Mouse (Mus musculus): ENCODE results near the gene Dio3.

Gene Dio3

DNA sequence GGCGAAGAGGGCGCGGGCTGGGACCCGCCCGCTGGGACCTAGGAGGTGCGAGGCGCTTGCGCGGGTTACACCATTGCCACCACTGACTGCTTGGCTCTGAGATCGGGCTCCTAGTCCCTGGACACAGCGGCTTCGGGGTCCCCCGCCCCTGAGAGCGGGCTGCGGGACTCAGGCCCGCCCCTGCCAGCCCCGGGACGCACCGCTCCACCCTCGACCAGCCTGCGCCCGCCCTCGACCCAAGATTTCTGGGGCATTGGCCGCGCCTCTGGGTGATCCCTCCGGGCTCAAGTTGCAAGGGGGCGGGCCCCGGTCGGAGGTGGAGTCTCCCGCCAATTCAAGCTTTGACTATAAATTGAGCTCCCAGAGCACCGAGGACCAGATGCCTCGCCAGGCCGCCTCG, at the start of gene Dio3:
TSS of gene Dio3 (plus strand) at position 216 of the 400 bp plus-strand sequence.
- in situ Hi-C loops (cut with MboI, MseI) = no loop called here

DNA sequence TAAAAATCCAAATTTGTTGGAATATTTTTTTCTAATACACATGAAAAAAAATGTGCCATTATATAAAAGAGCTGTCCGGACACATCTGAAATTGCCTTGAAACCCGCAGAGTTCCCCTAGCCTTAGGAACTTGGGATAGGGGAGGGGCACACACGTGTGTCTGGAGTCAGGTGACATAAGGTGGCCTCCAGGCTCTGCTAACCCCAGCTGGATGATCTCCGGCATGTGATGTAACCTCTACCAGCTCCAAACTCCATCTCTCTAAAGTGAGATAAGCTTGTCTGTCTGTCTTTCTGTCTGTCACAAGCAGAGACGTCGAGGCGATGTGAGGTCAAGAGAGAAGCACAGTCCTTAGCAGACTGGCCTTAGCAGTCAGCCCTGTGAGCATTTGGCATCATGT, 48.6 kb upstream of the Dio3 start:
- in situ Hi-C loops (cut with MboI, MseI) = no loop called here

DNA sequence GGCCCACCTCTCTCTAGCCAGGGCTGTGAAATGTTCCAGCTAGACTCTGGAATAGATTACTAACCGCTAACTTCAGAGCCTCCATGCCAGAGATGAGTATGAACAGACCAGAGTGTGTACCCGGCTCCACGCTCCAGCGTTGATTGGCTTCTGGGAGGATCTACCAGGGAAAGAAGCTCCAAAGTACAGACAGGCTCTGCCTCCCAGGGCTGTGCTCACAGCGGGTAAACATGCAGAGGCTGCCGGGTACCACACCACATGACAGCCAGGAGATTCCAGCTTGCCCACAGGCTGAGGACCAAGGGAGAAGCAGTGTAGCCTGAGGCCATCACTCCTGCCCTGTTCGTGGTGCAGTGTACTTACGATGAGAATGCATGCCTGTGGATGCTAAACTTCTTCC, 48.1 kb upstream of the Dio3 start:
- in situ Hi-C loops (cut with MboI, MseI) = no loop called here

DNA sequence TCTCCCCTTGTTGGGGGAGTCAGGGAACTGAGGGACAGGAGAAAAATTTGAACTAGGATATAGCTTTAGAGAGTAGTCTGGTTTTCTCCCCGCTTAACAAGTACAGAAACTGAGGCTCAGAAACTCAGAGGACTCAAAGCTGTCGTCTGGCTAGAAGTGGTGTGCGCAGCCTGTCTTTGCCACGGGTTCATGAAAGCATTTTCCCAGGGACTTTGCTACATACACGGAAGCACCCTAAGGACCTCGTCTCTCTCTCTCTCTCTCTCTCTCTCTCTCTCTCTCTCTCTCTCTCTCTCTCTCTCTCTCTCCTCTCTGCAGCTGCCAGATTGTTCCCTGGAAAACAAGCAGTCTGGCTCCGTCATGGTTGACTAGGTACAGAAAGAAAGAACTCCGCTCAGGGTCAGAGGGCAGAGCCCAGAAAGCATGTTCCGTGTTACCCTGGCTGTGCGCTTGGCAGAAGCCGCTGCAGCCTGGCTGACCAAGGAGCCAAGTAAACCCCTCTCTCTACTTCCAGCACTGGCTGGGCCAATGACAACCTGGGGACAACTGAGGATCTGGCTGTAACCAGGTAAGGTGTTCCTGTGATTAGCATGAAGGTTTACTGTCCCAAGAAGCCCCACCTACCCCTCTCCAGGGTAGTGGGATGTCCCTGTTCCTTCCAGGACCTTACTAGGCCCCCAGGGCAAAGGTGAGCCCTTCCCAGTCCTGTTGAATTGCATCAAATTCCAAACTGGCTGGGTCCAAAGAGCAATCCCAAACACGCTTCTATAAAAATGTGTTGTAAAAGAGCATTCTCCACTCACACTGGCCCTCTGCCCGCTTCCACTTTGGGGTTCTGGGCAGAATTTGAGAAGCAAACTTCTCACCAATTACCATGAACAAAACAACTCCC, 46.9 kb upstream of the Dio3 start:
- in situ Hi-C loops (cut with MboI, MseI) = no loop called here

DNA sequence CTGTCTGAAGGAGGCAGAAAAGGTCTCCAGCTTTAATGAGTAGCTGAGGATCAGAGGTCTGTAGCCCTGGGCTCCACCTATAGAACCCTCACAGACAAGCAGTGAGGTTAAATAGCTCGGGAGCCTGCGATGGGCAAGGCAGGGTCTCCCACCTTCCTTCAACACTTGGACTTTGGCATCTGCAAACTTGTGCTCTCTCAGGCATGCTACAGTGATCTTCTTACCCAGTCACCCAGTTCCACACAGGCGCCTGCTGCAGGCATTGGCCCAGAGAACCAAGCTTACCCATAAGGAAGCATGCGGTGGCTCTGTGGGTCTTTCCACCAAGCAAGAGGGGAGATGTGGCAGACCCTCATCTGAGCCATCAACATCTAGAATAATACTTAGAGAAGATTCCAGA, 43.0 kb upstream of the Dio3 start:
- in situ Hi-C loops (cut with MboI, MseI) = no loop called here

DNA sequence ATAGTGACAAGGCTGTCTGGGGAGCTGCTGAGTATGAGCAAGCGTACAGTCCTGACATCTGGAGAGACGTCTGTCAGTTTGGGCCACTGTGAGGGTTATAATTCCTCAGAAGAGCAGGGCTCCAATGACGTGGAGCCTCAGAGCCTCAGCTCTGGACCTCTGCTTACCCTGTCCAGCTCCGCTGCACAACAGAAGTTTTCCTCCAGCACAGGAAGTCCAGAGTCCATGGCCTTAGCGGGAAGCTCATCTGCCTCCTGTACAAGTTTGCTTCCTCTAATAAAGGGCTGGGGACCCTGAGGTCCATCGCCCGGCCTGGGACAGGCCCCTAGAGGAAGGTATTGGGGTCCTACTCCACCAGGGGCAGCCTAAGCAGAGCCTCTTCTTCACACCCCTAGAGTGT, 41.8 kb upstream of the Dio3 start:
- in situ Hi-C loops (cut with MboI, MseI) = no loop called here

DNA sequence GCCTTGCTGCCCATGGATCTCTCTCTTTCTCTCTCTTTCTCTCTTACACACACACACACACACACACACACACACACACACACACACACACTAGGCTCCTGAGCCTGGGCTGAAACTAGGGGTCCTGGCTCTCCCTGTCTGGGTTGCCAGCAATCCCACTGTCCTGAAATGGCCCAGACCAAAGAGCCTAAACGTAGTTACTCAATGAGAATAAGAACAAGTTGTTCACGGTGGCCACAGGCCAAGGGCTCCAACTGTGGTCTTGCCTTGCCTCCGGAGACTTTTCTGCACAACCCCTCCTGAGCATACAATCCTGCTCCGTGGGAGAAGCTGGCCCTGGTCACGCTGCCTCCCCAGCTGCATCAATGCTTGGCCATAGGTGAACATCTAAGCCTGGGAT, 39.5 kb upstream of the Dio3 start:
- in situ Hi-C loops (cut with MboI, MseI) = no loop called here

DNA sequence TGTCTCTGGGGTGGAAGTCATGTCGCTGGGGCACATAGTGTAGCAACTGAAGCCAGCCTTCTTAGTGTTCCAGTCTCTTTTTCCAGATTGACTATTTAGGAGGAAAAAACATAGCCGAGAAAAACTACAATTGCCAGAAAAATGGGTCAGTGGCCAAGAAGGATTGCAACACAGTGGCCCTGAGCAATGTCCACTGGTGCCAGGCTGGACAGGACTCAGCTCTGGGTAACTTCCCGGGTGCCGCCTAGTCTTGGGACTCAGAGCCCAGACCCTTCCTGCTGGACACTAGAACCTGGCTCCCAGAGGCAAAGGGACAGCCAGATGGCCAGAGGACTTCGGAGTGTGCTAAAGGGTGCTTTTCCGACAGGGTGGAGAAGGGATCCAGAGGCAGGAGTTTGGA, 34.3 kb upstream of the Dio3 start:
- in situ Hi-C loops (cut with MboI, MseI) = loop anchor here in 1 of 2 experiments (10.0 kb wide), 1 partner anchor 1240 kb away; the partner anchor contains the start of gene Gm266

DNA sequence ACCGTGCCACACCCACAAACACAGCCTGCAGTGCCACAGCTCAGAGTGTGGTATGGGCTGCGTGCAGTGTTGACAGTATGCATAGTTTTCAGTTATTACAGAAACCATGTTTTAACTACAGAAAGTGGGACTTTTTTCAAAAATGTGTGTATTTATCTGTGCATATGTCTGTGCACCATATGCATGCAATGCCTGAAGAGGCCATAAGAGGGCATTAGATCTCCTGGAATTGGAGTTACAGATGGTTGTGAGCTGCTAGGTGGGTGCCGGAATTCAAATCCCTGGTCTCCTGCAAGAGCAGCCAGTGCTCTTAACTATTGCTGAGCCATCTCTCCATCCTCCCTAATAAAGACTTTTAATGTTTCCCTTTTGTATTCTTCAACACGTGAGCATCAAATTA, 33.4 kb upstream of the Dio3 start:
- in situ Hi-C loops (cut with MboI, MseI) = loop anchor here in 1 of 2 experiments (10.0 kb wide), 1 partner anchor 1239 kb away; the partner anchor contains the start of gene Gm266

DNA sequence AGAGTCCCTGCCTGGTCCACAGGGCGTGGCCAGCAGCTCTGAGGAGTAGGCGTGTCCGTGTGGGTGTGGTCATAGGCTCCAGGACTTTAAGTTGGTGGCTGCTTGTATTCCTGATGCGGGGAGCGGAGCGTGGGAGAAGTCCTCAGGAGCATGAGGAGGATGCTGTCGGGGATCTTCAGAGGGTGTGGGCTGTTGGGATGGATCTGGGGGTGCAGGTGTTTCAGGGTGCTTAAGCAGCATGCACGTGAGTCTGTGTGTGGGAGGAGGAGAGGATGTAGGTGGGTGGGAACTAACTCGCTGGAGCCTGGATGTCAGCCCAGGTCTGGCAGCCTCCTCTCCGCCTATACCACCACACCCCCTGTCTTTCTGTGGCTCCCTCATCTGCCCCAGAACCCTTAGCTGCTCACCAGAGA, 26.7 kb upstream of the Dio3 start:
- in situ Hi-C loops (cut with MboI, MseI) = no loop called here

DNA sequence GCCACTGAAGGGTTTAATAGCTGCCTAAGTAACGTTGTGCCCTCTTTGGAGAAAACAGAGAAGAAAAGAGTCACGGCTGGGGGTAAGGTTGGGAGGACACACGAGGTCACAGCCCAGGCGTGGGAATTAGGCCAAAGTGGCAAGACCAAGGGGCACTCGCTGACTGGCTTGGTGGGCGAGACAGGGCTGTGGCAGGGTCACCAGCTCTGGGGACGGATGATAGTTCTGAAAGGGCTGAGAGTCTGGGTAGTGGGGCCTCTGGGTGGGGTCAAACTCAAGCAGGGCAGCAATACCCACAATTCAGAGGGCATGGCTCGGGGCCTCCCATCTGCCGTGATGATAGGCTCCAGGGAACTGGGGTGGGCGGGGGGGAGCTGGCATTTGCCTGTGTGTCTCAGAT, 23.1 kb upstream of the Dio3 start:
- in situ Hi-C loops (cut with MboI, MseI) = no loop called here

DNA sequence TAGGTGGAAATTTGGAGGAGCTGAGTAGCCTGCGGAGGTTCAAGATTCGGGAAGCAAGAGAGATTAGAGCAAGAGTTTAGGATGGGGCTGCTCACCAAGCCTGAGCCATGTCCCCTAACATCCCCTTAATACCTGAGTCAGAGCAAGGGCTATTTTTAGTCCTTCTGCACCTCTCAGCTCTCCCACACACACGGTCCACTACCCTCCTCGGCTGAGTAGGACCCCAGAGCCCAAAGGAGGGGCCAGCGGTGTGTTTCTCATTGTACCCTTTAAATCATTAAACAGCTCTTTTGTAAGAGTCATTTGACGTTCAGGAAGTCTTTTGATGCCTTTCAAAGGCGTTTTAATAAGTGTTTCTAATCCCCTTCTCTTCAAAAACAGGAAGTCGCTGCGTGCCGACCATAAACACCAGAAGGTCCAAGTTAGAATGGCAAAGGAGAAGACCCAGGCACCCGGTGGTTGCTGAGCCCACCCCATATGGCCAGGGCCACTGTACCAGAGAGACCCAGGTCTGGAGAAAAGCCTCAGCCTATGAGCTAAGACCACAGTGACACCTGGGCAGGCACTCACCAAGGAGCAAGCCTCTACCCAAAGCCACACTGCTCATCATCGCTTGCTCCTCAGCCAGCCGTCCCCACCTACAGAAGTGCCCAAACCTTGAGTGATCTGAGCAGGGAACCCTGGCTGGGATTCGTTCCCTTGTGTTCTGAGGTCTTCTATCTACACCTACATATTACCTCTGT, 22.2 kb upstream of the Dio3 start:
- in situ Hi-C loops (cut with MboI, MseI) = no loop called here

DNA sequence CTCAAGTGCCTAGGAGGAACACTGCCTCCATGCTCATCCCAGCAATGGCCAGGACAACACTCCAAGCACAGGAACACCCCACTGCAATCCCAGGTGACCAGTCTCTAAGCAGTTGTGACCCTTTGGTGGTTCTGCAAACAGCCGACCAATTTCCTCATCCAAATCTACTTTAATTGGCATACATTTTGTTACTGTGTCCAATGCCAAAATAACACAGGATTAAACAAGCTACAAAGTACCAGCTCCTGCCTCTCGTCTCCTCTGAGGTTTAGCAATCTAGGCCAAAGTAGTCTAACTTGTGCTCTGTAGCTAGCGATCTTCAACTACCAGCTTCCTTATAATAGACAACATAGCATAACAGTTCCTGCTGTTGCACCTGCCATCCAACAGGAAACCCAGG, 10.6 kb upstream of the Dio3 start:
- in situ Hi-C loops (cut with MboI, MseI) = no loop called here

DNA sequence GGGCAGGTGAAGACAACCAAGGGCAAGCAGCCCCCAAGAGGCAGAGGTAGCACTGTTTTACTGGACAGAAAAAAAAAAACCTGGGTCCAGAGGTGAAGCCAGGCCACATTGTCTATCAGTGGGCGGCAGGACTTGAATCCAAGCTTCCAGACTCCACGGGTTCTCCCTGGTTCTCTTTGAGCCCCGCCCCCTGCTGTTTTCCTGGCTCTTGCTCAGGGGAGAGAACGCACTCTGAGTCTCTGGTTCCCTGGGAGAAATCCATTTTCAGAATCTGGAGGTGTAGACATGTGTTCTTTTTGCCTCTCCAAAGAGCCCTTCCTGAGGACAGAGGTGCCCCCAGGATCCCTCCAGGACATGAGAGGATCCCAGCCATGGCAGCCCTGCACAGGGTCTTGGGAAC, 9.2 kb upstream of the Dio3 start:
- in situ Hi-C loops (cut with MboI, MseI) = no loop called here

DNA sequence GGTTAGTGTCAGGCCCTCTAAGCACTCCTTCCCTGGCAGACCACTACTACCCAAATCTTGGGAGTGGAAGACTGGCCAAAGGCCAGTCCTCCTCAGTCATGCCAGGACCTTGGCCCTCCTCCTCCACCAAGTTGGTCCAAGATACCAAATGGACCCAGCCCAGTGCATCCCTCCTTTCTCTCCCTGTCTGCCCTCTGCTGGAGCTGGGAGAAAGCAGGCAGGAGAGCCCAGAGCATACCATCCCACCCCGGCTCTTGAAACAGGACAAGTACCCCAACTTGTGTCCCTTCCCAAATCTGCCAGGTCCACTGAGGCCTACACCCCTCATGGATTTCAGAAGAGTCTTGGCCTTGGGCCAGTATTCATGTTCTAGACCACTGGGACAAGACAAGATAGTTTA, 2.8 kb upstream of the Dio3 start:
- in situ Hi-C loops (cut with MboI, MseI) = no loop called here

DNA sequence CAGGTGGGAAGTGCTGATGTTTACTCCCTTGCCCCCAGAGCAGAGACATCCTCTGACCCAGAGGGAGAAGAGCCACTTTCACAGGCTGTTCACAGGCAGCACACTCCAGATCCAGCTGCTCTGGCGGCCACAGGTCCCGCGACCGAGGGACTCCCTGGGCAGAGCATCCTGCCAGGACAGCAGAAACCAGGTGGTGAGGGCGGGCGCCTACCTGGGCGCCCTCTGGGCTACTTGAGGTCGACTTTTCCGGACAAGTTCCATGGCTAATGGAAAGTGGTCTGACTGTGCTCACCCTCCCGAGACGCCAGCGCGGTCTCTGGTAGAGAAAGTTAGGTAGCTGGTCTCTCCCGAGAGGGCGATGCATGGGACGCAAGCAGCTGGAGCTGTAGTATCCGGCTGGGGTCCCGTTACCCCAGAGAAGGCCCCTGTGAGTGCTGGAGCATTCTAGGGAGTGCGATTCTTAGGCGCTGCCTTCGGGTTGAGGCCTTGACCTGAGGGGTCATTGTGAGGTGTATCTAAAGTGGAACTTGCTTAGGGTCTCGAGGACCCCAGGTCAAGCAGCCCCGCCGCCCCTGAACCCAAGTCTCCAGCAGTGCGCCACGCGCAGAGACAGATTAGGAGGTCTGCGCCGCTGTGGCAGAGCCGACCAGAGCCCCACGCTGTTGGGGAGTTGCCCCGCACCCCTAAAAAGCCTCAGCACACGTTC, 1.5 kb upstream of the Dio3 start:
- in situ Hi-C loops (cut with MboI, MseI) = no loop called here

DNA sequence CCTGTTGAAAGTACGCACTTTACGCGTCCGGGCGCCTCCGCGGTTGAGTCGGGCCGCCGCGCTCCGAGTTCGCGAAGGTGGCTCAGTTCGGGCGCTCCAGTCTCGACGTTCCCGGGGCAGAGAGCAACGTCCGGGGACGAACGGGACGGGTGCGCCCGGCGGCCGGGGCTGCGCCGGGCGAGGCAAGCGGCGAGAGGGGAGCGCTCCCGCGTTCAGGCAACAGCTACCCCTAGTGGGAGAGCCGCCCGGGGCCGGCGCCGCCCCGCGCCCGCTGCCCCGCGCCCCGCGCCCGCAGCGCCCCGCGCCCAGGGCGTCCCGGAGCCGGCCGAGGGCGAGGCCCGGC, 932 bp upstream of the Dio3 start:
- in situ Hi-C loops (cut with MboI, MseI) = no loop called here

DNA sequence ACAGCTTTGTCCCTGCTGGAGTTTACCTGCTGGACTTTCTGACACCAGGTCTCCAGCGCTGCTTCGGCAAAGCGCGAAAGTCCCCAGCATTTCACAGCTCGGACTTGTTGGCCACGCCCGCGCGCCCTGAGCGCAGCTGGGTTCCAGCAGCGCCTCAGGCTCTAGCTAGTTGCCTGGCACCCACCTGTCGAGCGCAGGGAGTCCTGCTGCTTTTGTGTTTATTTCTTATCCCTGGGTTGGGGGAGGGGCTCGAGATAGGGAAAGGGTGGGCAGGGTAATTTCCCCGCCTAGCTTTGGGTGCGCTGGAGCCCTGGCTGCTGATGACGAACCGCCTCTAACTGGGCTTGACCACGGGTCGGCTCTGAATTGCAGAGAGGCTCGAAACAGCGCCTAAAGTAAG, 1.5 kb downstream of the Dio3 start:
- in situ Hi-C loops (cut with MboI, MseI) = no loop called here

DNA sequence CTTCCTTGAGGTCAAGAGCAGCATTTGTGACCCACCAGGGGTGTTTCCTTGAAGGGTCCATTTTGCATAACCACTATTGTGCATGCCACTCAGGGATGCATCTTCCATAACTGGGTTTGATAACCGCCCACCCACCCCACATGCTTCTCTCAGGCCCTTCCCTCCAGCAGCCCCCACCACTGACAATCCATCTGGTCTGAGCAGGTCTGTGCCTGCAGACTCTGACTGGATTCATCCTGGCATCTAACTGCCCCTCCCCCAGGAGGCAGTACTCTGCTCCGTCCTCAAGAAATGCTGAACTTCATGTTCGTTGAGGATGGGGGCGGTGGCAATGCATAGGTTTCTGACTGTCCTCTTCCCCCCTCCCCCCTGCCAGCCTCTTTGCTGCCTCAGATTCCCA, 4.9 kb downstream of the Dio3 start:
- in situ Hi-C loops (cut with MboI, MseI) = no loop called here

DNA sequence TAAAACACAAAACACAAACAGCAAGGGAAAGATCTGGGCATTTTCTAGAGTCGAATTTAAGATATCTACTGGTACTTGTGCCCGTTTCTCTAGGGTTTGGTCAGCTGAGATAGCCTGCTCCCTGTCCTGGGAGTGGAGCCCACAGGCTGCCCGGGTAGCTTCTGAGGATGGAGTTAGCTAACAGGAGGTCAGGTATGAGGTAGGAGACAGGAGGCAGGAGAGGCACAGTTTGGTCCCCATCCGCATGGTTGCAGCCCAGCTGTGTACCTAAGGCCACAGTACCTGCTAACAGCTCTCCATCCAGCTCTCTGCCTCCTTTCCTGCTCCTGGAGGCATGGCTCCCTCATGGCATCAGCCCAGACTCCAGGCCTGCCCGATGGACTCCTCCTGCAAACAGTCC, 13.9 kb downstream of the Dio3 start:
- in situ Hi-C loops (cut with MboI, MseI) = loop anchor here in 1 of 2 experiments (10.0 kb wide), 1 partner anchor 852 kb away; no protein-coding TSS in a partner anchor

DNA sequence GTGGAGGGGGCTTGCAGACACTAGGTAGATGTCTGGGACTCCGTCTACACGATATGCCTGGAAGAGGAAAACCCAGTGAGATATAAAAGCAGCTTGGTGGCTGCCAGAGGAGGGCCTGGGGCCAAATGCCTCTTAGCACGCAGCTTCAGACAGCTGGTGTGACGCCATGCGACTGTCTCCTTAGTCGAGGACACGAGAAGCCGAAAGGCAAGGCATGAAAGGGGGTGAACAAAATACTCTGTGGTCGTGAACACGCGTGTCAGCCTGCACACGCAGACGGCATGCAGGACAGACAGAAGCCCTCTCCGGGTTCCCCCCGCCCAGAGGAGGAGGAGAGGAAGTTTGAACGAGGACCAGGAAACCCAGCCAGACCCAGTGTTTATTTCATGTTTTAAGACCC, 16.0 kb downstream of the Dio3 start:
- in situ Hi-C loops (cut with MboI, MseI) = loop anchor here in 1 of 2 experiments (10.0 kb wide), 1 partner anchor 850 kb away; no protein-coding TSS in a partner anchor

DNA sequence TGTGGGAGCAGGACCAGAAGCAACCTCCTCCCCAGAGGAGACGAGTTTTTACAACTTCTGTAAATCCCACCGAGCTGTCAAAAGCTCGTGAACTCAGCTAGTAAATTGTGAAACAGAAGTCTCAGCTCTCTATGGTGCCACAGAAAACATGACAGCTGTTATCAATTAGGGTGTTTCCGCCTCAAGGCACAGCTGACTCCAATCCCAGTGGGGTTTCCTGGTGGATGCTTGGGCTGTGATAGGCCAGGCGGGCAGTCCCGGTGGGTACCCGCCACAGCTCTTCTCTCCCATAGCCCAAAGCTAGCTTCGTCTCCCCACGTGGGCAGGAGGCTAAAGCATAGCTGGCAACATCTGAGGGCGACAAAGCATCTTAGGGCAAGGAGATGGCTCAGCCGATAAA, 19.8 kb downstream of the Dio3 start:
- in situ Hi-C loops (cut with MboI, MseI) = loop anchor here in 1 of 2 experiments (10.0 kb wide), 1 partner anchor 846 kb away; no protein-coding TSS in a partner anchor
